Mouse (Mus musculus) embryonic facial prominence, embryonic 13.5 days (tissue): Measurements from ENCODE around the gene Csrp1. TPM values are rescaled to one million over a fixed set of nuclear protein-coding genes. Genes with fewer than 3 reads are reported as not detected.

ENCODE experiments used
- ATAC-seq: fragments of 200-750 bp; cut with Nextera tagmentation; 2 replicates; pipeline ENCODE4 v1.8.0; 2017; ENCODE audit warnings: low read depth; ENCODE audit not compliant: insufficient number of reproducible peaks, insufficient read depth, low FRiP score, low TSS enrichment
- H3K27ac ChIP-seq: fragments of 300-500 bp; sonication (generic); 2 replicates; pipeline ENCODE4 v1.5.1; 2015; ENCODE audit warnings: moderate library complexity, mild to moderate bottlenecking, inconsistent platforms
- H3K27me3 ChIP-seq: fragments of 300-500 bp; sonication (generic); 2 replicates; pipeline ENCODE4 v1.6.1; 2015; ENCODE audit warnings: mild to moderate bottlenecking, inconsistent platforms
- H3K36me3 ChIP-seq: fragments of 300-500 bp; sonication (generic); 2 replicates; pipeline ENCODE4 v1.6.1; 2015; ENCODE audit warnings: mild to moderate bottlenecking, inconsistent platforms
- H3K4me1 ChIP-seq: fragments of 300-500 bp; sonication (generic); 2 replicates; pipeline ENCODE4 v1.6.1; 2015; ENCODE audit warnings: inconsistent platforms
- H3K4me2 ChIP-seq: fragments of 300-500 bp; sonication (generic); 2 replicates; pipeline ENCODE4 v1.6.1; 2015; ENCODE audit warnings: moderate library complexity, mild to moderate bottlenecking, inconsistent platforms
- H3K4me3 ChIP-seq: fragments of 300-500 bp; sonication (generic); 2 replicates; pipeline ENCODE4 v1.5.1; 2015; ENCODE audit warnings: mild to moderate bottlenecking, inconsistent platforms
- H3K9ac ChIP-seq: fragments of 300-500 bp; sonication (generic); 2 replicates; pipeline ENCODE4 v1.6.1; 2015; ENCODE audit warnings: mild to moderate bottlenecking, inconsistent platforms
- H3K9me3 ChIP-seq: fragments of 300-500 bp; sonication (generic); 2 replicates; pipeline ENCODE4 v1.6.1; 2016; ENCODE audit warnings: inconsistent platforms
- WGBS: fragments of 180-500 bp; shearing (Covaris S2); methylation state at CpG from one replicate; pipeline ENCODE4 v1.1.7; 2015; ENCODE audit warnings: mixed read lengths; 5-methylcytosine and 5-hydroxymethylcytosine counted together
- polyA plus RNA-seq: library from polyadenylated mRNA; unstranded; fragments of >200 nt; fragmentation: Nextera tagmentation; extraction: Ambion mirVana; gene quantifications from 2 replicates; pipeline ENCODE4 v1.2.1, GENCODE M21; 2015

Gene Csrp1
- polyA plus RNA-seq, 1 experiment from 2014 or later = 77.0 TPM

GRCm38 (mm10) chr1:135681122-135681521 lies 38.7 kb upstream of the Csrp1 start:
- Histone ChIP-seq H3K27me3 (peaks cover 12% of the 10 kb centered on the region), H3K27ac (no peak overlapping the region), H3K4me3 (no peak overlapping the region), H3K36me3 (no peaks in the 10 kb centered on the region), H3K9ac (no peak overlapping the region), H3K9me3 (no peaks in the 10 kb centered on the region), H3K4me2 (no peak overlapping the region), H3K4me1 (peaks cover 13% of the 10 kb centered on the region)
- 81% methylated on average over 8 of the region's 8 CpGs for WGBS
- ATAC-seq = no peak

GRCm38 (mm10) chr1:135684895-135685294 lies 35.0 kb upstream of the Csrp1 start:
- WGBS = 42% methylated on average over 4 of the region's 4 CpGs
- H3K9ac ChIP-seq = no peak overlapping the region
- no peaks in the 10 kb centered on the region for H3K36me3 ChIP-seq
- H3K4me3 ChIP-seq = no peak overlapping the region
- H3K27me3 ChIP-seq = peaks cover 33% of the 10 kb centered on the region
- no peaks in the 10 kb centered on the region for H3K9me3 ChIP-seq
- H3K4me2 ChIP-seq = no peak overlapping the region
- peaks cover 33% of the 10 kb centered on the region for H3K4me1 ChIP-seq
- no peak overlapping the region for H3K27ac ChIP-seq
- no peak for ATAC-seq

GRCm38 (mm10) chr1:135685316-135685715 lies 34.5 kb upstream of the Csrp1 start:
- 50% methylated on average over 6 of the region's 6 CpGs for WGBS
- peak overlapping the region; percentile 12 for H3K4me2 ChIP-seq
- H3K27me3 ChIP-seq = peaks cover 33% of the 10 kb centered on the region
- no peaks in the 10 kb centered on the region for H3K9me3 ChIP-seq
- H3K4me1 ChIP-seq = peaks cover 33% of the 10 kb centered on the region
- H3K4me3 ChIP-seq = no peak overlapping the region
- H3K36me3 ChIP-seq = no peaks in the 10 kb centered on the region
- H3K27ac ChIP-seq = no peak overlapping the region
- H3K9ac ChIP-seq = no peak overlapping the region
- ATAC-seq = no peak

- H3K9me3 ChIP-seq = no peaks in the 10 kb centered on the region
- H3K36me3 ChIP-seq = no peaks in the 10 kb centered on the region
- 0 out of 2 replicates have a peak overlapping the region, but pooled peaks have one; percentile 44 for H3K27ac ChIP-seq
- 1% methylated on average over 19 of the region's 19 CpGs for WGBS
- no peak; the same call in 1 of the 2 replicates for ATAC-seq
- H3K27me3 ChIP-seq = peaks cover 30% of the 10 kb centered on the region
- peaks cover 33% of the 10 kb centered on the region for H3K4me1 ChIP-seq
- peak overlapping the region; percentile 79 for H3K9ac ChIP-seq
- H3K4me3 ChIP-seq = peak overlapping the region; percentile 65
- H3K4me2 ChIP-seq = peak overlapping the region; percentile 86
Observed at GRCm38 (mm10) chr1:135686792-135687510, 32.9 kb upstream of the Csrp1 start.

- Histone ChIP-seq H3K27me3 (peaks cover 30% of the 10 kb centered on the region), H3K36me3 (no peaks in the 10 kb centered on the region), H3K9me3 (no peaks in the 10 kb centered on the region), H3K9ac (peak overlapping the region; percentile 79), H3K27ac (peak overlapping the region; percentile 85), H3K4me2 (peak overlapping the region; percentile 86), H3K4me1 (peaks cover 33% of the 10 kb centered on the region), H3K4me3 (peak overlapping the region; percentile 65)
- 0% methylated on average over 81 of the region's 81 CpGs for WGBS
- ATAC-seq = peak; percentile 84
Observed at GRCm38 (mm10) chr1:135687771-135688492, 31.9 kb upstream of the Csrp1 start.

GRCm38 (mm10) chr1:135688686-135689085 lies 31.2 kb upstream of the Csrp1 start:
- Histone ChIP-seq H3K9me3 (no peaks in the 10 kb centered on the region), H3K27me3 (peaks cover 30% of the 10 kb centered on the region), H3K9ac (peak overlapping the region; percentile 79), H3K27ac (peak overlapping the region; percentile 85), H3K36me3 (no peaks in the 10 kb centered on the region), H3K4me1 (peaks cover 33% of the 10 kb centered on the region), H3K4me3 (peak overlapping the region; percentile 65), H3K4me2 (peak overlapping the region; percentile 86)
- ATAC-seq = no peak
- WGBS = 11% methylated on average over 6 of the region's 6 CpGs

- Histone ChIP-seq H3K4me1 (peaks cover 22% of the 10 kb centered on the region), H3K4me2 (no peak overlapping the region), H3K4me3 (no peak overlapping the region), H3K9ac (no peak overlapping the region), H3K27ac (no peak overlapping the region), H3K36me3 (no peaks in the 10 kb centered on the region), H3K27me3 (peaks cover 24% of the 10 kb centered on the region), H3K9me3 (no peaks in the 10 kb centered on the region)
- 75% methylated on average over 6 of the region's 6 CpGs for WGBS
- ATAC-seq = no peak
Observed at GRCm38 (mm10) chr1:135690784-135691416, 29.0 kb upstream of the Csrp1 start.

- Histone ChIP-seq H3K4me2 (no peak overlapping the region), H3K36me3 (no peaks in the 10 kb centered on the region), H3K4me1 (peaks cover 17% of the 10 kb centered on the region), H3K4me3 (no peak overlapping the region), H3K27ac (no peak overlapping the region), H3K27me3 (peaks cover 19% of the 10 kb centered on the region), H3K9ac (no peak overlapping the region), H3K9me3 (no peaks in the 10 kb centered on the region)
- ATAC-seq = no peak
- WGBS = 49% methylated on average over 10 of the region's 10 CpGs
Observed at GRCm38 (mm10) chr1:135691417-135691815, 28.4 kb upstream of the Csrp1 start.

- no peaks in the 10 kb centered on the region for H3K36me3 ChIP-seq
- H3K4me3 ChIP-seq = no peak overlapping the region
- ATAC-seq = no peak
- H3K4me2 ChIP-seq = no peak overlapping the region
- H3K9ac ChIP-seq = no peak overlapping the region
- peaks cover 19% of the 10 kb centered on the region for H3K4me1 ChIP-seq
- 0 out of 2 replicates have a peak, but pooled peaks cover 2% of the 10 kb centered on the region for H3K9me3 ChIP-seq
- H3K27ac ChIP-seq = no peak overlapping the region
- 72% methylated on average over 11 of the region's 11 CpGs for WGBS
- H3K27me3 ChIP-seq = peaks cover 4% of the 10 kb centered on the region; the same call in 1 of the 2 replicates
Observed at GRCm38 (mm10) chr1:135694181-135694580, 25.7 kb upstream of the Csrp1 start.

GRCm38 (mm10) chr1:135697462-135697861 lies 22.4 kb upstream of the Csrp1 start:
- H3K36me3 ChIP-seq = no peaks in the 10 kb centered on the region
- H3K4me3 ChIP-seq = no peak overlapping the region
- H3K4me1 ChIP-seq = peaks cover 27% of the 10 kb centered on the region
- 0 out of 2 replicates have a peak, but pooled peaks cover 2% of the 10 kb centered on the region for H3K9me3 ChIP-seq
- peaks cover 5% of the 10 kb centered on the region; the same call in 1 of the 2 replicates for H3K27me3 ChIP-seq
- no peak overlapping the region for H3K4me2 ChIP-seq
- no peak overlapping the region for H3K27ac ChIP-seq
- 83% methylated on average over 4 of the region's 4 CpGs for WGBS
- H3K9ac ChIP-seq = no peak overlapping the region
- ATAC-seq = no peak

- WGBS = 27% methylated on average over 6 of the region's 6 CpGs
- peak overlapping the region; percentile 71 for H3K4me2 ChIP-seq
- peak overlapping the region; percentile 44; the same call in 1 of the 2 replicates for H3K27ac ChIP-seq
- H3K4me1 ChIP-seq = peaks cover 27% of the 10 kb centered on the region
- H3K9ac ChIP-seq = no peak overlapping the region
- no peaks in the 10 kb centered on the region for H3K36me3 ChIP-seq
- H3K9me3 ChIP-seq = 0 out of 2 replicates have a peak, but pooled peaks cover 2% of the 10 kb centered on the region
- no peak overlapping the region for H3K4me3 ChIP-seq
- H3K27me3 ChIP-seq = peaks cover 5% of the 10 kb centered on the region; the same call in 1 of the 2 replicates
- no peak for ATAC-seq
Observed at GRCm38 (mm10) chr1:135698046-135698445, 21.8 kb upstream of the Csrp1 start.
